Mouse (Mus musculus) left cerebral cortex, adult 18-20 months (tissue): Measurements from ENCODE around the gene Adra1b. TPM values are rescaled to one million over a fixed set of nuclear protein-coding genes. Genes with fewer than 3 reads are reported as not detected.
A peak's percentile ranks its signal among the peaks of the same experiment; 100 is the strongest.

Source experiments
- DNase-seq, 2 experiments: peaks; one replicate each; pipeline ENCODE4 v3.0.0; 2021 to 2022; ENCODE audit warnings: low spot score in 2 of 2, mixed read lengths in 1 of 2
- long read RNA-seq, 2 experiments: library from polyadenylated mRNA; stranded (forward); transcript quantifications; one replicate each; pipeline ENCODE4 v2.0.0; 2021
- total RNA-seq, 2 experiments: library from RNA; stranded (reverse); gene quantifications; 2 replicates each; pipeline ENCODE4 v1.2.3; 2021

Adra1b gene
- total RNA-seq: 10 to 100 TPM; 27.7 to 30.2 TPM
- long read RNA-seq, experiment 1, partial matches to known transcripts: 0 of 4 reads
- long read RNA-seq, experiment 1, other reads (novel, unspliced or antisense): 2 of 4 reads
- long read RNA-seq, experiment 2, partial matches to known transcripts: 0 of 6 reads
- long read RNA-seq, experiment 2, other reads (novel, unspliced or antisense): 3 of 6 reads

- DNase-seq: no peak
Measured at GRCm38 (mm10) chr11:43901051-43901654, at the start of gene Adra1b. Adra1b (minus strand) TSS chr11:43901210.

GRCm38 (mm10) chr11:43950274-43950673 lies 49.3 kb upstream of the Adra1b start:
- no peak for DNase-seq

- no peak for DNase-seq
Measured at GRCm38 (mm10) chr11:43943781-43944180, 42.8 kb upstream of the Adra1b start.

- DNase-seq: no peak
Measured at GRCm38 (mm10) chr11:43943167-43943566, 42.2 kb upstream of the Adra1b start.

DNA sequence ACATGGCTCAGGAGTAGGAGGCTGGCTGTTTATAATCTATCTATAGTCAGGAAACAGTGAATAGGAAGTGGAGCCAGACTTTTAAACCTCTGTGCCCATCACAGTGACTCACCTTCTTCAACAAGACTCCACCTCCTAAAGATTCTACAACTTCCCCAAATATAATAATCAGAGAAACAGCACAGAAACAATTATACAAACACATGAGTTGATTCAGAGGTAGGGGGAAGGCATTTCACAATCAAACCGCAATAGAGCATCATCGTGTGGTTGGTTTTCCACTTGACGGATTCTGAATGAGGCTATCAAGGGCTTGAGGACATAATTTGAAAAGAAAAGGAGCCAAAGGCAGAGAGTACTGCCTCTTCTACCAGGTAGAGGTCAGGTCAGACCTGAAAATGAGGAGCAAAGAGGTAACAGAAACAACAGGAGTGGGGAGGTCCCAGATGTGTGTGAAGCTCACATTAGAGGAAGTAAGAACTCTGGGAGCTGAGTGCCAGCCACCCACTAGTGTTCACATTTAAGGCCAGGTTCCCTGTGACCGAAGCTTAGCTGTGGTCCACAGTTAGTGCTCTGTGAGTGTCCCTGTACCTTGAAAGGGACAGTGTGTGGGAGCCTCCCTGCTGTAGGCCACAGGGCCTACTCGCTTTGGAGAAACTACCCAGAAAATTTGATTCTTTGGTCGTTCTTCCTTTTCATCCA lies 39.6 kb upstream of the Adra1b start:
- no peak for DNase-seq

GRCm38 (mm10) chr11:43936023-43936422 lies 35.0 kb upstream of the Adra1b start:
- no peak for DNase-seq

GRCm38 (mm10) chr11:43933480-43933879 lies 32.5 kb upstream of the Adra1b start:
- DNase-seq: peak in 1 of 2 experiments; percentile 20

DNA sequence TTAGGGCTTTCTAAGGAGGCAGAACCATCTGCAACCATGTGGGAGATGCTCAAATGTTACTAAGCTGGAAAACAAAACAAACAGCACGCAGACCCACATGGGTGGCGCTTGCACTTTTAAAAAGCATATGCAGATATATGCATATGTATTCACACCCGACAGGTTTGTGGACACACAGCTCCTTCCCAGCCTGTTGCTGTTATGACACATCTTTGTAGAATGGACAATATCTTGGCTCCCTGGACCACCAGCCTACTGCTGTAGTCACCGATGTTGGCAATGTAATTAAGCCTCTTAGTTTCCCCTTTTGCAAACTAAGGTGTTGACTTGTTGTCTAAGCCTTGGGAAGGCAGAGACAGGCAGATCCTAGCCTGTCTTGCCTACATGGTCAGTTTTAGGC lies 32.0 kb upstream of the Adra1b start:
- DNase-seq: no peak

GRCm38 (mm10) chr11:43930191-43930590 lies 29.2 kb upstream of the Adra1b start:
- DNase-seq: no peak

DNA sequence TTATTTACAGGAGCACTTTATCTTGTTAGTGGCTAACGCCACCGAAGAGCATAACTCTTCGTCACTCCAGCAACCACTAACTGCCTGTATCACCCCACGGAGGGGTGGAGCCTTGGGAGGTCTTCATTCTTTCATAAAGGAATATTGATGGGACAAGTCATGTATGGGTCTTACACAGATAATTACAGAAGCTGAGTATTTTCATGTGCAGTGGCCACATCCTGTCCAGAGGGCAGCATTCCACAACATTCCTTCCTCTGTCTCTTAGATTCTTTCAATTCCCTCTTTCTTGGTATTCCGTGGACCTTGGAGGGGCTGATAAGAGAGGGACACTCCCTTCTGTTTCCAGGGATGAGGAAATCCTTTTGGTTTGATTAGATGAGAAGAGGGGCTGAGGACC lies 28.7 kb upstream of the Adra1b start:
- no peak for DNase-seq

GRCm38 (mm10) chr11:43929178-43929577 lies 28.2 kb upstream of the Adra1b start:
- no peak for DNase-seq

DNA sequence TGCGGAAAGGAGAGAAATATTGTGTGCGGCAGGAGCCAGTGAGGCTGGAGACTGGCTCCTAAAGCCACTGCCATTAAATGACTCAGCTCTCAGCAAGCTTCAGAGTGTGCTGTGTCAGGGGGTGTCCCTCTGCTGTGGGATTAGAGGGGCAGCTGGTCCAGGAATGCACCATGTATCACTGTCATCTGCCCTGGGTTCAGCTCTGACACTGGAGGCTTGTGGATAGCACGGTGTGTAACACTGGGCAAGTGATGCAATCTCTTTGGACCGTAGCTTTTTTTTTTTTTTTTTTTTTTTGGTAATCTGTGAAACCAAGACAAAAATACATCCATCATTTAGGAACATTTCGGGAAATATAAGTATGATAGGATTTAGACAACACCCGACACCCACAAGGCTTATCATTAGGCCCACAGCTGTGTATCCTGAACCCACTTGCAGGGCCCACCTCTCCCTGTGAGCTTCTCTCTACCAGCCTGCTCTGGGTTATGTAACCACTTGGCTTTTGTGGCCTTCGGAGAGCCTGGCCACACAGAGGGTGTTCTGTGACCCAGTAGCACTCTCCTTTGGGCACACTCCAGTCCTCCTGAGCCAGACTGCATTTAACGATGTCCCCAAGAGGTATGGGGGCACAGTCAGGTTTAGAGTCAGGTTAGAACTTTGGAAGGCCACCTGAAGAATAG lies 26.3 kb upstream of the Adra1b start:
- no peak for DNase-seq

GRCm38 (mm10) chr11:43926163-43926562 lies 25.2 kb upstream of the Adra1b start:
- DNase-seq: no peak

DNA sequence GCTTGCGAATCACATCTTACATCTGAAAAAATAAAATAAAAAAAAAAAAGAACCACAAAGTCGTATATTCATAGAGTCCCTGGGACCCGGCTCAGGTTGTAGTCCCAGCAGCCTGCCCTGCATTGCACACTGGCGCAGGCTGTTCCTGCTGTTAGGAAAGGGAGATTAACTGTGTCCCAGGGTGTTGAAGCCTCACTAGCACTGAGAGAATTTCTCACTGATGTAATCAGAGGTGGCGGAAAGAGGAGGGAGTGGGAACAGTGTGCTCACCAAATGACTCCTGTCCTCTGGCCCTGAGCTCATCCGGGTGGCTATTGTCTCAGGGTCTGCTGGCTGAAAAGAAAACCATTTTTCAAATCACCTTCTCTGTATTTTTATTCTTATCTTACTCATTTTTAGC lies 24.6 kb upstream of the Adra1b start:
- DNase-seq: no peak

- DNase-seq: no peak
Measured at GRCm38 (mm10) chr11:43921701-43922100, 20.7 kb upstream of the Adra1b start.

DNA sequence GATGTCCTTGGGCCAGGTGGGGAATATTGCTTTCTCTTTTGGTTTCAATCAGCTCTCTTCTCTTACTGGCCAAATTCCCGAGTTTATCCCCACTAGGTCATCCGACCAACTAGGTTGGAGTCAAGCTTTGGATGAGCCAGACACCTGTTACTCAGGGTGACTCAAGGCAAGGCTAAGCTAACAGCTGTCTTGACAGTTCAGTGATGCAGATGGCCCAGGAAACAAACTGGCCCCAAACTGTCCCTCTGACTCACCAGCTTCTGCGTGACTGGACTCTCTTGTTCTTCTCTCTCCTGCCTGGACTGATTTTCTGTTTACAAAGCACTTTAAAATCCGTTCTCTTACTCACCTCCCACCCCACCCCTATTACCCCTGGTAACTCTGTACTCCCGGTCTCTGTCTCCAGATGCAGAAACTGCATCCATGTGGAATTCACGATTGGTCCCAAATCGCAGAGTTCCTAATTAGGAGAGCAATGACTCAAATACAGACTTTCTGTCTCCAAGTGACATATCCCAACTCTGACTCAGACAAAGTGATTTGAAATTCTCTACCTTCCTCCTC lies 18.6 kb upstream of the Adra1b start:
- no peak for DNase-seq

DNA sequence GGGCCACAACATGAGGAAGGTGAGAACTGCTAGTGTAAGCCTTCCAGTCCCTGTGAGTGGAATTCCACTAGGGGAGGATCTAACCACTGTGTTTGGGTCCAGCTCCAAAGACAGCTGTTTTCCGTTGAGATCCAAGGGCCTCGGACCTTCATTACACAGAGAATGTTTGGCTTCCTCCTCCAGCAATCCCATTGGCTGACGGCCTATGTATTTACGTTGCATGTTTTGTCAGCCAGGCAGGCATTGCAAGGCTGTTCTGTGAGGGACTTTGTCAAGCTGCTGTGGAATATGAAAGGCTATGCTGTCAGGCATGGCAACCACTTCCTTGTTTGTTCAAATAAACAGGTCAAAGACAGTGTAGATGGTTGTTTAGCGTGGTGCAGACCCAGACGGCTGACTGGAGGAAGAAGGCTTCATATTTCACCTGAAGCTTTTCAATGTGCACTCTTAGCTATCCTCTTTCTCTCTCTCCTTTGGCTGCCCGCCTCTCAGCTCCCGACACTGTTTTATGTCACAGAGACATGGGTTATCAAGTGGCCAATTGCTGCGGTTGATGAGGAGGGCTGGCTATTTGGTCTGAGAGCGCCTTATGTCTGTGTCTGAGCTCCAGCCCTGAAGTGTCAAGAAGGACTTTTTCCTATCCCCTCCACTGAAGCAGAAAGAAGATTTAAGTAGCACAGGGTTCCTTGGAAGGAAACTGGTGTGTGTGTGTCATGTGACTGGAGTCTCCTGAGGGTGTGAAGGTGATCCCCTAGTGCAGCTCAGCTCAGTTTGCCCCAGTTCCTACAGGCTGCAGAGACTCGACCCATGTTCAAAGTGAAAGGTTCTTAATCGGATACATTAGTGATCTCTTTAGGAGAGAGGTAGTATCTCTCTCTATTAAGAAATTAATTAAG lies 13.8 kb upstream of the Adra1b start:
- DNase-seq: no peak

DNA sequence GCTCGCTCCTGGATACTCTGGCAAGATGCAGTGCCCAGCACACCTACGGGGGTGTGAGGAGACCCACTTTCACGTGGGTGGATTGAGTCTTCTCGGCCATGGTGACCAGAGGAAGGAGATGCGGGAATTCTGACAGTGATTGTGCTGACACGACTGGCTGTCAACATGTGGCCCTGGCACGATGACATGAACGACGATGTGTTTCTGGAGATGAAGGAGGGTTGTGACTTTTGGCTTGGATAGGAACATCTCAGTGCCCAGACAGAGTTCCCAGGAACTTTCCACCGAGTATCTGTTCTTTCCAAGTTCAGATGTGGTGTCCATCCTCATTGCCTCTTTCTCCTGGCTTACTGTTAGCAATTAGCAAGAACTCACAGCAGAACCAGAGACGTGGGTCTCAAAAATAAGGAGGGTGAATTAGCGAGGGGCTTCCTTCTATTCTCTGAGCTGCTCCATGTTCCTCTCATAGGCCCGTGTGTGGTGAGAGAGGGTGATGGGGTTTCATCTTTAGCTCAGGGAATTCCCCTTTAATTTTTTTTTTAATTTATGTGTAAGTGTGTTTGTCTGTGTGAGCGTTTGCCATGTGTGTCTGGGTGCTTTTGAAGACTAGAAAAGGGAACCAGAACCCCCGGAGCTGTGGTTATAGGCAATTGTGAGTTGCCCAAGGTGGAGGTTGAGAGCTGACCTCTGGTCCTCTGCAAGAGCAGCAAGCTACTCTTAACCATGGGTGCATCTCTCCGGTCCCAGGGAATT lies 11.3 kb upstream of the Adra1b start:
- DNase-seq: no peak

DNA sequence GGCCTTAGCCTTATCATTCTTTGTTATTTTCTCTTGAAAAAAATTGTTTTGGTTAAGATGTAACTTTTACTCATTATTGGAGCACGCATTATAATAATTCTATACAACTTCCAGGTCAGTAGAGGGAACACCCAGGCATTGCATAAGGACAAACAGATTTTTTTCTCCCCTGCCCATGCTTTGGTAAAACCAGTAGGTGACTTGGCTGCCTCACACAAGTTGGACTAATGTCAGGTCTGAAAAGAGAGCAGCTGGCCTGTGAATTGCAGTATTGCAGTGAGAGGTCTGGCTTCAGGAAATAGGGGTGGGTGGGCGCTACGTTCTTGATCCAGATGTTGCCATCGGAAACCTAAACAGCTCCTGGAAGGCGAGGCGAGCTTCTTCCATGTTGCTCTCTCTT lies 10.6 kb upstream of the Adra1b start:
- no peak for DNase-seq

DNA sequence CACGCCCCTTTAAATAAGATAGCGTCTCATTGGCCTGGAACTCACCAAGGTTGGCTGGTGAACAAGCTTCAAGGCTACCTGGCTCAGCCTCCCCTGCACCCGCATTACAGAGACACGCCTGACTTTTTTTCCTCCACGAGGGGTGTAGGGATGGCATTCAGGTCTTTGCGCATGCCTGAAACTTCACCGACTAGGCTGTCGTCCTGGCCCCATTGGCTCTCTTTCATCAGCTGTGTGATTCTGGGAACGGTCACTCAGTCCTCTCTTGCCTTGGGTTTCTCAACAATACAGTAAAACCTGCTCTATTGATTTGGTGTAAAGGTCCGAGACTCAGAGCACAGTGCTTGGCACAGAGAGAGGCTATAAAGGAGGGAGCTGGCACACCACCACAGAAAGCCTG lies 2.3 kb upstream of the Adra1b start:
- no peak for DNase-seq
